Mouse (Mus musculus): ENCODE measurements around the gene Samd8. TPM values are rescaled to one million over a fixed set of nuclear protein-coding genes. Genes with fewer than 3 reads are reported as not detected.
A peak's percentile ranks its signal among the peaks of the same experiment; 100 is the strongest.

The Samd8 gene
- polyA plus RNA-seq, 1 experiment from 2014 or later: 9.4 TPM

DNA sequence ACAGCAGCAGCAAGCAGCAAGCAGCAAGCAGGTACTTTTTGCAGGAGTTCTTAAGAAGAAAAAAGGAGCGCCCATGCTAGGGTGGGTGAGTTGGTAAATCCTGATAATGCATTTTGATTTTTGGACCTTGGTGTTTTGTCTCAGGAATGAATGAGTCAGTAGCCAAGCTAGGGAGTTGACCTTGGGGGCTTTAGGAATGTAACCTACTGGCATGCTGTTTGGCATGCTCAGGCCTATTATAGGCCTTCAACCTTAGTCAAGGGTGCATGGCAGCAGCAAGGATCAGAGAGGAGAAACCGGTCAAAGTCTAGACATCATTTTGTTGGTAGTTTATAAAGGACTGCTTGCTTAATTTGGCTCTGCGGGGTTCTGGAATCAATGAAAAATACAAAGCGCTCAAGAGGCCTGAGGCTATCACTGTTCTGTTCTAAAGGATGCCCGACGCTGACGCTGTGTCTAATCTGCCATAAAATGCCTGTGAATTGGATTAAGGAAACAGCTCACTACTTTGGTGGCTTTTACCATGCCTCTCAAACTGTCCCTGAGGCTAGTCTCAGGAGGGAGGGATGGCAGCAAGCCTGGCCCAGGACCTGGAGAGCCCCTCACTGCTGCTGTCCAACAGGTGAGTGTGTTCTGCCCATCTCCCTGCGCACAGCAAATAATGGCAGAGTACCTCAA is 28.2 kb upstream of the Samd8 start:
- H3K36me3 ChIP-seq: no peaks in the 10 kb centered on the region
- H3K4me3 ChIP-seq: no peak overlapping the region
- H3K4me1 ChIP-seq: peaks cover 10% of the 10 kb centered on the region
- no peak overlapping the region for H3K9ac ChIP-seq
- no peak overlapping the region for H3K27ac ChIP-seq
- WGBS: 93% methylated on average over 8 of the region's 8 CpGs
- no peak for ATAC-seq (ENCODE audit: borderline replicate concordance, extremely low read depth, low FRiP score, low TSS enrichment)
- no peaks in the 10 kb centered on the region for H3K27me3 ChIP-seq
- H3K4me2 ChIP-seq: no peak overlapping the region
- H3K9me3 ChIP-seq: no peaks in the 10 kb centered on the region

- ATAC-seq (ENCODE audit: borderline replicate concordance, extremely low read depth, low FRiP score, low TSS enrichment): no peak
- H3K9me3 ChIP-seq: no peaks in the 10 kb centered on the region
- H3K4me2 ChIP-seq: no peak overlapping the region
- 72% methylated on average over 6 of the region's 6 CpGs for WGBS
- H3K4me3 ChIP-seq: no peak overlapping the region
- H3K27ac ChIP-seq: no peak overlapping the region
- no peak overlapping the region for H3K9ac ChIP-seq
- no peaks in the 10 kb centered on the region for H3K4me1 ChIP-seq
- H3K27me3 ChIP-seq: no peaks in the 10 kb centered on the region
- H3K36me3 ChIP-seq: no peaks in the 10 kb centered on the region
Measured at GRCm38 (mm10) chr14:21729031-21729732, 21.1 kb upstream of the Samd8 start.

GRCm38 (mm10) chr14:21729936-21730335 is 20.4 kb upstream of the Samd8 start:
- H3K4me2 ChIP-seq: no peak overlapping the region
- no peaks in the 10 kb centered on the region for H3K9me3 ChIP-seq
- WGBS: 79% methylated on average over 4 of the region's 4 CpGs
- H3K36me3 ChIP-seq: no peaks in the 10 kb centered on the region
- H3K27me3 ChIP-seq: no peaks in the 10 kb centered on the region
- H3K9ac ChIP-seq: no peak overlapping the region
- H3K27ac ChIP-seq: no peak overlapping the region
- no peak overlapping the region for H3K4me3 ChIP-seq
- no peak for ATAC-seq (ENCODE audit: borderline replicate concordance, extremely low read depth, low FRiP score, low TSS enrichment)
- no peaks in the 10 kb centered on the region for H3K4me1 ChIP-seq

- H3K4me1 ChIP-seq: no peaks in the 10 kb centered on the region
- WGBS: 84% methylated on average over 15 of the region's 15 CpGs
Measured at GRCm38 (mm10) chr14:21733131-21733905, 17.0 kb upstream of the Samd8 start.

GRCm38 (mm10) chr14:21740345-21740744 is 10.0 kb upstream of the Samd8 start:
- no peak overlapping the region for H3K27ac ChIP-seq

More at GRCm38 (mm10) chr14:21733131-21733905, 17.0 kb upstream of the Samd8 start:
- H3K4me2 ChIP-seq: no peak overlapping the region
- ATAC-seq (ENCODE audit: borderline replicate concordance, extremely low read depth, low FRiP score, low TSS enrichment): no peak
- no peak overlapping the region for H3K4me3 ChIP-seq
- no peak overlapping the region for H3K27ac ChIP-seq
- no peak overlapping the region for H3K9ac ChIP-seq
- no peaks in the 10 kb centered on the region for H3K36me3 ChIP-seq
- H3K9me3 ChIP-seq: no peaks in the 10 kb centered on the region
- H3K27me3 ChIP-seq: no peaks in the 10 kb centered on the region

DNA sequence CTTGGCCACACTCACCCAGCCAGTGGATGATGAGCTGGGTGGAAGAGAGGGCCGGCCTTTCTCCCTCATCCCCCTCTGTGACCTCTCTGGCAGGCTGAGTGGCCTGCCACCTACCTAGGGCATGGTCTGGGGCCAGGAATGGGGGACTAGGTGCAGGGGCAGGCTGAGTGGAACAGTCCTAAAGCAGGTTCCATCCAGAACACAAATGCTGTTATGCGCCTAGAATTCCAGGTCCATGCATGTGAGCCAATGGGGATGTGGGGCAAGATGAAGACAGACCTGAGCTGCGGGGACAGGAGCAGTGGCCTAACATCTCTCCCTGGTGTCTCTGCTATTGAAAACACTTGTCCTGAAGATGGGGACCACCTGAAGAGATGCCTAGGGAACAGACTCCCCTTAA is 9.0 kb upstream of the Samd8 start:
- no peaks in the 10 kb centered on the region for H3K36me3 ChIP-seq
- no peak overlapping the region for H3K4me2 ChIP-seq
- no peak overlapping the region for H3K9ac ChIP-seq
- no peaks in the 10 kb centered on the region for H3K4me1 ChIP-seq
- H3K27me3 ChIP-seq: 0 out of 2 replicates have a peak, but pooled peaks cover 5% of the 10 kb centered on the region
- H3K9me3 ChIP-seq: no peaks in the 10 kb centered on the region
- no peak overlapping the region for H3K4me3 ChIP-seq
- H3K27ac ChIP-seq: no peak overlapping the region
- WGBS: 90% methylated on average over 3 of the region's 3 CpGs
- ATAC-seq (ENCODE audit: borderline replicate concordance, extremely low read depth, low FRiP score, low TSS enrichment): no peak

More at GRCm38 (mm10) chr14:21740345-21740744, 10.0 kb upstream of the Samd8 start:
- H3K4me3 ChIP-seq: no peak overlapping the region
- no peak overlapping the region for H3K4me2 ChIP-seq
- no peaks in the 10 kb centered on the region for H3K36me3 ChIP-seq
- H3K9me3 ChIP-seq: no peaks in the 10 kb centered on the region
- ATAC-seq (ENCODE audit: borderline replicate concordance, extremely low read depth, low FRiP score, low TSS enrichment): no peak
- no peaks in the 10 kb centered on the region for H3K4me1 ChIP-seq
- H3K27me3 ChIP-seq: 0 out of 2 replicates have a peak, but pooled peaks cover 5% of the 10 kb centered on the region
- H3K9ac ChIP-seq: no peak overlapping the region
- WGBS: 93% methylated on average over 7 of the region's 7 CpGs

GRCm38 (mm10) chr14:21741786-21742185 is 8.5 kb upstream of the Samd8 start:
- Histone ChIP-seq H3K9me3 (no peaks in the 10 kb centered on the region), H3K27me3 (0 out of 2 replicates have a peak, but pooled peaks cover 5% of the 10 kb centered on the region), H3K4me3 (no peak overlapping the region), H3K9ac (no peak overlapping the region), H3K4me1 (0 out of 2 replicates have a peak, but pooled peaks cover under 1% of the 10 kb centered on the region), H3K4me2 (no peak overlapping the region), H3K27ac (no peak overlapping the region), H3K36me3 (no peaks in the 10 kb centered on the region)
- peak; percentile 61; the same call in 1 of the 2 replicates for ATAC-seq (ENCODE audit: borderline replicate concordance, extremely low read depth, low FRiP score, low TSS enrichment)
- 13% methylated on average over 4 of the region's 4 CpGs for whole genome bisulfite sequencing

GRCm38 (mm10) chr14:21742441-21742840 is 7.9 kb upstream of the Samd8 start:
- 91% methylated on average over 4 of the region's 4 CpGs for WGBS
- no peaks in the 10 kb centered on the region for H3K36me3 ChIP-seq
- H3K4me3 ChIP-seq: no peak overlapping the region
- H3K27ac ChIP-seq: no peak overlapping the region
- 0 out of 2 replicates have a peak, but pooled peaks cover 6% of the 10 kb centered on the region for H3K4me1 ChIP-seq
- H3K4me2 ChIP-seq: no peak overlapping the region
- no peaks in the 10 kb centered on the region for H3K9me3 ChIP-seq
- ATAC-seq (ENCODE audit: borderline replicate concordance, extremely low read depth, low FRiP score, low TSS enrichment): no peak
- H3K27me3 ChIP-seq: 0 out of 2 replicates have a peak, but pooled peaks cover 5% of the 10 kb centered on the region
- H3K9ac ChIP-seq: no peak overlapping the region

GRCm38 (mm10) chr14:21744169-21744568 is 6.2 kb upstream of the Samd8 start:
- Histone ChIP-seq H3K9ac (no peak overlapping the region), H3K36me3 (no peaks in the 10 kb centered on the region), H3K4me3 (no peak overlapping the region), H3K9me3 (no peaks in the 10 kb centered on the region), H3K27me3 (0 out of 2 replicates have a peak, but pooled peaks cover 5% of the 10 kb centered on the region), H3K4me2 (no peak overlapping the region), H3K4me1 (0 out of 2 replicates have a peak, but pooled peaks cover 6% of the 10 kb centered on the region), H3K27ac (no peak overlapping the region)
- ATAC-seq (ENCODE audit: borderline replicate concordance, extremely low read depth, low FRiP score, low TSS enrichment): no peak
- WGBS: 88% methylated on average over 1 of the region's 1 CpGs

GRCm38 (mm10) chr14:21745149-21745548 is 5.2 kb upstream of the Samd8 start:
- Histone ChIP-seq H3K9me3 (no peaks in the 10 kb centered on the region), H3K36me3 (no peaks in the 10 kb centered on the region), H3K4me2 (no peak overlapping the region), H3K27me3 (0 out of 2 replicates have a peak, but pooled peaks cover 5% of the 10 kb centered on the region), H3K27ac (no peak overlapping the region), H3K9ac (no peak overlapping the region), H3K4me3 (no peak overlapping the region), H3K4me1 (peaks cover 8% of the 10 kb centered on the region)
- WGBS: 55% methylated on average over 5 of the region's 5 CpGs
- ATAC-seq (ENCODE audit: borderline replicate concordance, extremely low read depth, low FRiP score, low TSS enrichment): no peak

- no peak overlapping the region for H3K4me3 ChIP-seq
- ATAC-seq (ENCODE audit: borderline replicate concordance, extremely low read depth, low FRiP score, low TSS enrichment): no peak
- peaks cover 9% of the 10 kb centered on the region for H3K4me1 ChIP-seq
- no peaks in the 10 kb centered on the region for H3K9me3 ChIP-seq
- H3K27ac ChIP-seq: no peak overlapping the region
- 89% methylated on average over 8 of the region's 8 CpGs for WGBS
- H3K9ac ChIP-seq: no peak overlapping the region
- no peak overlapping the region for H3K4me2 ChIP-seq
- H3K27me3 ChIP-seq: no peaks in the 10 kb centered on the region
- no peaks in the 10 kb centered on the region for H3K36me3 ChIP-seq
Measured at GRCm38 (mm10) chr14:21746251-21746650, 4.1 kb upstream of the Samd8 start.

Measured in lung, embryonic 15.5 days (tissue).